Mouse (Mus musculus): ENCODE results near the gene Cdc42ep5. TPM values are rescaled to one million over a fixed set of nuclear protein-coding genes. Genes with fewer than 3 reads are reported as not detected.
A peak's percentile ranks its signal among the peaks of the same experiment; 100 is the strongest.

Cdc42ep5 gene
- total and polyA plus RNA-seq, 2 experiments from 2014 or later = 4.0 to 6.7 TPM

DNA sequence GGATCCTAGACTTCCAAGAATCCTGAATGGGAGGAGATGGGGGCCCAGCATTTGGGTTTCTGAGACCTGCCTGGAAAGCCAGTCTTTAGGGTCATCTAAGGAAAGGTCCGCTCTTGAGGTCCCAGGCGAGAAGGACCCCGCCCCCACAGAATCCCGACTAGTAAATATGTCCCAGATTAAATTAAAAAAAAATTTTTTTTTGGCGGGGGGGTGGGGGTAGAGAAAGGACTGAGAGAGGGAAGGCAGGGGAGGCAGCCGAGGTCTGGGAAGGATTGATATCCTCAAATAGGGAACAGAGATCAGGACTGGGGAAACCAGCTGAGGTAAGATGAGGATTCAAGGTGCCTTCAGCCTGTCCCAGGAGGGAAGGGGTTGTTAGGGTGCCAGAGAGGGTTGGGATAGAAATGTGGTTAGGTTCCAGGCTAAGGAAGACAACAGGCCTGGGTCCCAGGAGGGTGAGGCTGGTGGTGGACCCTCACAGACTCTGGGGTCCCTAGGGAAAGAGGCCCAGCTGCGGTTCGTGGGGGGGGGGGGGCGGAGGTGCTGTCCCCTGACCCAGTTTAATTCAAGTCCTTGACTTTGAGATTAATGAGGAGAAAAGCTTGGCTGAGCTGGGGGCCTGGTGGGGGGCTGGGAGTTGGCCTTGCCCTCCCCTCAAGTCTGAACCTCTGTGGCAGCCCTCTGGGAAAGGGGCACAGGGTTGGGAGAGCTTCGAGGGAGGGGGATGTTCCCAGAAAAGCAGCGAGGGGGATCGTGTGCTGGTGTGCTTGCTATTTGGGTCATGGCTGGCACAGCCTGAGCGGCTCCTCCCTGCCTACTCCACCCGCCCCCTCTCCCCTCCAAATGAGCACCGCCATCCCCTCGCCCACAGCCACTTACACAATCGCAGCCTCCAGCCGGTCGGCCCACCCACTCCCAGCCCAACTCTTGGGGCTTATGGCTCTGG, 44.4 kb downstream of the Cdc42ep5 start:
- Histone ChIP-seq H3K4me2 (ENCODE audit: low read depth) (peak overlapping the region; percentile 58), H3K27ac (ENCODE audit: low read depth, low read length) (peak overlapping the region; percentile 52), H3K4me3 (ENCODE audit: low read depth, low read length) (peak overlapping the region; percentile 57), H3K4me1 (ENCODE audit: insufficient read depth) (peaks cover 15% of the 10 kb centered on the region), H3K36me3 (ENCODE audit: insufficient read depth) (no peaks in the 10 kb centered on the region), H3K9ac (peak overlapping the region; percentile 80), H3K9me3 (ENCODE audit: low read length) (no peaks in the 10 kb centered on the region), H3K27me3 (ENCODE audit: insufficient read depth, low read length) (no peaks in the 10 kb centered on the region)
- DNase-seq = peak; percentile 57
- ATAC-seq = 0 out of 2 replicates have a peak, but pooled peaks have one; percentile 0
- 6% methylated on average over 19 of the region's 19 CpGs for WGBS
- TF ChIP-seq CTCF (IDR thresholded peaks at IDR 0.05; ENCODE audit: low read depth) = no peak

DNA sequence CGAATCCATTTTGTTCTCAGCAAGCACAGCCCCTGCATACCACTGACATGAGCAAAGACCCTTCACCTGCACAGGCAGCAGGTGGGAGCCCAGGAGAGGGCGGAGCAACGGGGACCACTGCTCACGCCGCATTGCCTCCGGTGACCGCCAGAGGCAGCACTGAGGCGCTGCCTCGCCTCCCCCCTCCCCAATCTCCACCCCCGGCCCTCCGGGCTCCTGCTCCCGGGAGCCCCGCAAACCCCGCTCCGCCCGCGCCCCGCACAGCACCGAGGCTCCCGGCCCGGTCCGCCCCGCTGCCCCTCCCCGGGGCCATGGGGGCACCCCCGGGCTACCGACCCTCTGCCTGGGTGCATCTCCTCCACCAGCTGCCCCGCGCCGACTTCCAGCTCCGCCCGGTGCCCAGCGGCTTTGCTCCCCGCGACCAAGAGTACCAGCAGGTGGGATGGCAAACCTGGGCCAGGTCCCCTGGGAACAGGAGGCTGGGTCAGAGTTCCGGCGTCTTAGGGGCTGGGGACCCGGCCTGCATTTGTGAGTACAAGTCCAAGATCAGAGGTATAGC, 45.2 kb downstream of the Cdc42ep5 start, which contains the start of gene Ttyh1:
TSS of gene Ttyh1 (plus strand) at position 65 of the 559 bp plus-strand sequence.
- 4% methylated on average over 35 of the region's 37 CpGs for WGBS
- peak; percentile 92 for TF ChIP-seq CTCF (IDR thresholded peaks at IDR 0.05; ENCODE audit: low read depth)

DNA sequence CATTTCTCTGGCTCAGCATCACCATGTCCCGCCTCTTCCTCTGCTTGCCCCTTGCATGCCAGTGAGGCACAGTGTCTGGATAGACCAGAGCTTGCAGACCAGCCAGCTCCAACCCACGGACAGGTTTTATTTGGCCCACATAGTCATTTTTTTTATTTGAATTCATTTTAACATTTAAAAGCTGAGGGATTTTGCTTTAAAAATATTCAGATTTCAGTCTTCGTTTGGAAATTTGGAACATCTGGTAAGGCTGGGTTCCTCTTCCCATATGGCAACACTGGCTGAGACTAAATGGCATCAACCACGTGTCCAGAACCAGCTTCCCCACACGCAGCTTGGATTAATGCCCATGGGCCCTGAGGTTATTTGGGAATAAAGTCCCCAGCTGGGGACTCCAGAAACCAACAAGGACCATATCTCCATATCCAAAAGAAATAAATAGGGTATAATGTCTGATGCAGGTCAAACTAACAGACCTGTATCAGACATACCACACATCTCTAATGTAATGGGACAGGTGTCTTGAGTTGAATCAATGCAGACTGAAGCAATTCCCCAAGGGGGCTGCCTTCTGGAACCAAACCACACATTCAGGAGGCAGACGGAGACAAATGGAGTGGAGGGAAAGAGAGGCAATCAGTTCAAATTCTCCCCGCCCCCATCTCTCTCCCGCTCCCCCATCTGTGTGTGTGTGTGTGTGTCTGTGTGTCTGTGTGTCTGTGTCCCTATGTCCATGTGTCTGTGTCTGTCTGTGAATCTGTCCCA, 47.4 kb downstream of the Cdc42ep5 start:
- Histone ChIP-seq H3K27me3 (ENCODE audit: insufficient read depth, low read length) (no peaks in the 10 kb centered on the region), H3K9ac (no peak overlapping the region), H3K27ac (ENCODE audit: low read depth, low read length) (no peak overlapping the region), H3K9me3 (ENCODE audit: low read length) (no peaks in the 10 kb centered on the region), H3K4me3 (ENCODE audit: low read depth, low read length) (no peak overlapping the region), H3K36me3 (ENCODE audit: insufficient read depth) (no peaks in the 10 kb centered on the region), H3K4me1 (ENCODE audit: insufficient read depth) (no peaks in the 10 kb centered on the region), H3K4me2 (ENCODE audit: low read depth) (no peak overlapping the region)
- no peak for TF ChIP-seq CTCF (IDR thresholded peaks at IDR 0.05; ENCODE audit: low read depth)
- 54% methylated on average over 8 of the region's 8 CpGs for WGBS
- no peak for DNase-seq
- no peak for ATAC-seq

More for the DNA sequence above, 45.2 kb downstream of the Cdc42ep5 start, which contains the start of gene Ttyh1:
- peak within 1 kb of the TSS; percentile 58 for H3K4me2 ChIP-seq (ENCODE audit: low read depth)
- no peaks in the 10 kb centered on the region for H3K36me3 ChIP-seq (ENCODE audit: insufficient read depth)
- H3K9ac ChIP-seq = peak within 1 kb of the TSS; percentile 80
- DNase-seq (peak; percentile 83), ATAC-seq (peak; percentile 20; the same call in 1 of the 2 replicates)
- peaks cover 10% of the 10 kb centered on the region for H3K4me1 ChIP-seq (ENCODE audit: insufficient read depth)
- H3K27me3 ChIP-seq (ENCODE audit: insufficient read depth, low read length) = no peaks in the 10 kb centered on the region
- peak within 1 kb of the TSS; percentile 57 for H3K4me3 ChIP-seq (ENCODE audit: low read depth, low read length)
- no peaks in the 10 kb centered on the region for H3K9me3 ChIP-seq (ENCODE audit: low read length)
- peak within 1 kb of the TSS; percentile 52 for H3K27ac ChIP-seq (ENCODE audit: low read depth, low read length)

DNA sequence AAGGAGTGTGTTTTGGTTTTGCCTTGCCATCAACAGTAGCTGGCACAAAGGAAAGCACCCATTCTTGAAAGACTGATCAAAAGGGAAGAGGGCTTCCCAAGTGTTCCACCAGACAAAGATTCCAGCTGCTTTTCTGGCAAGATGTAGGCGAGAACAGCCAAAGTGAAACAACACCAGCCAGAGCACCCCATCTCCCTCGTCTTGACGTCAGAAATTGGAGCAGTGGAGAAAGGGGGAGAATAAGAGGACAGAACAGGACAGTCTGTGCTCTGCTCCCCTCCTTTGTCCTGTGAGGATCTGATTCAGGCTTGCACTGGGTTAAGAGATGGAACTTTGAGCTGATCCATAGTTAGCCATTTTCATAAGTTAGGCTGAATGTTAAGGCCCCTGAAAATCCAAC, 52.9 kb downstream of the Cdc42ep5 start:
- Histone ChIP-seq H3K4me2 (ENCODE audit: low read depth) (no peak overlapping the region), H3K4me1 (ENCODE audit: insufficient read depth) (no peaks in the 10 kb centered on the region), H3K4me3 (ENCODE audit: low read depth, low read length) (no peak overlapping the region), H3K27me3 (ENCODE audit: insufficient read depth, low read length) (no peaks in the 10 kb centered on the region), H3K27ac (ENCODE audit: low read depth, low read length) (no peak overlapping the region), H3K9ac (no peak overlapping the region), H3K9me3 (ENCODE audit: low read length) (no peaks in the 10 kb centered on the region), H3K36me3 (ENCODE audit: insufficient read depth) (no peaks in the 10 kb centered on the region)
- no peak for TF ChIP-seq CTCF (IDR thresholded peaks at IDR 0.05; ENCODE audit: low read depth)
- ATAC-seq (peak; percentile 47; the same call in 1 of the 2 replicates), DNase-seq (no peak)
- WGBS = 18% methylated on average over 3 of the region's 3 CpGs

DNA sequence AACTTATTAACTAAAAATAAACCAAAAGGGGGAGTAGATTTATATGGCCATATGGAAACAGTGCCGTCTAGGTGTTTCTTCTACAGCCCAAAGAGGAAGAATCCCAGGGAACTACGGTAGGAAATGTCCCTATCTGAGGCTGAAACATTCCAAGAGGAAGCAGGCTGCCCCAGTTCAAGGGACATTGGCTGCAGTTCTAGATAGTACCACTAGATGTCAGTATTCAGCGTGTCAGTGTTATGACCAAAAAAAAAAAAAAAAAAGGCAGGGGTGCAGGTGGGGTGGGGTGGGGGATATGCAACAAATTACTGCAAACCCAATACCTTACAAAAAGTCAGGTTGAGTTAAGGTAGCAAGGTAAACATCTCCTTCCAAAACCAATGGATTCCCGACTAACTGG, 61.2 kb downstream of the Cdc42ep5 start:
- peak; percentile 70 for DNase-seq
- 14% methylated on average over 4 of the region's 4 CpGs for WGBS

More for the DNA sequence above, 61.2 kb downstream of the Cdc42ep5 start:
- H3K27me3 ChIP-seq (ENCODE audit: insufficient read depth, low read length) = no peaks in the 10 kb centered on the region
- no peak for ATAC-seq
- H3K4me1 ChIP-seq (ENCODE audit: insufficient read depth) = no peaks in the 10 kb centered on the region
- no peaks in the 10 kb centered on the region for H3K9me3 ChIP-seq (ENCODE audit: low read length)
- TF ChIP-seq CTCF (IDR thresholded peaks at IDR 0.05; ENCODE audit: low read depth) = peak; percentile 84
- H3K9ac ChIP-seq = no peak overlapping the region
- H3K36me3 ChIP-seq (ENCODE audit: insufficient read depth) = no peaks in the 10 kb centered on the region
- H3K4me2 ChIP-seq (ENCODE audit: low read depth) = no peak overlapping the region
- no peak overlapping the region for H3K4me3 ChIP-seq (ENCODE audit: low read depth, low read length)
- H3K27ac ChIP-seq (ENCODE audit: low read depth, low read length) = no peak overlapping the region

Other genes with a start within 250 kb of the Cdc42ep5 start
- 0.43 TPM in 1 of 2 replicates, not detected in the other for gene Lilra6, start 249.4 kb downstream of the Cdc42ep5 start, total RNA-seq (2014; rRNA removed)
- not detected in 2 replicates for gene Lilra6, start 249.4 kb downstream of the Cdc42ep5 start, polyA plus RNA-seq (2015; fragmentation: Nextera tagmentation; extraction: Ambion mirVana)
- gene Lair1, start 101.7 kb downstream of the Cdc42ep5 start, total RNA-seq (2014; rRNA removed) = 2.0 and 3.2 TPM in 2 replicates
- gene Lair1, start 101.7 kb downstream of the Cdc42ep5 start, polyA plus RNA-seq (2015; fragmentation: Nextera tagmentation; extraction: Ambion mirVana) = 1.3 and 2.2 TPM in 2 replicates
- 180 and 204 TPM in 2 replicates for gene Ttyh1, start 45.5 kb downstream of the Cdc42ep5 start, total RNA-seq (2014; rRNA removed)
- gene Ttyh1, start 45.5 kb downstream of the Cdc42ep5 start, polyA plus RNA-seq (2015; fragmentation: Nextera tagmentation; extraction: Ambion mirVana) = 90.0 and 160 TPM in 2 replicates
- 124 and 174 TPM in 2 replicates for gene Leng8, start 27.8 kb downstream of the Cdc42ep5 start, total RNA-seq (2014; rRNA removed)
- 20.5 and 35.8 TPM in 2 replicates for gene Leng8, start 27.8 kb downstream of the Cdc42ep5 start, polyA plus RNA-seq (2015; fragmentation: Nextera tagmentation; extraction: Ambion mirVana)
- 5.1 and 5.5 TPM in 2 replicates for gene Leng9, start 14.5 kb downstream of the Cdc42ep5 start, total RNA-seq (2014; rRNA removed)
- gene Leng9, start 14.5 kb downstream of the Cdc42ep5 start, polyA plus RNA-seq (2015; fragmentation: Nextera tagmentation; extraction: Ambion mirVana) = 4.4 and 4.8 TPM in 2 replicates
- gene Lilra5, start 72.9 kb upstream of the Cdc42ep5 start, total RNA-seq (2014; rRNA removed) = 0.15 and 0.24 TPM in 2 replicates
- gene Lilra5, start 72.9 kb upstream of the Cdc42ep5 start, polyA plus RNA-seq (2015; fragmentation: Nextera tagmentation; extraction: Ambion mirVana) = 0.15 TPM in 1 of 2 replicates, not detected in the other
- gene Ncr1, start 172.9 kb upstream of the Cdc42ep5 start, total RNA-seq (2014; rRNA removed) = not detected in 2 replicates
- gene Ncr1, start 172.9 kb upstream of the Cdc42ep5 start, polyA plus RNA-seq (2015; fragmentation: Nextera tagmentation; extraction: Ambion mirVana) = not detected in 2 replicates
- gene Gp6, start 232.9 kb upstream of the Cdc42ep5 start, total RNA-seq (2014; rRNA removed) = not detected in 2 replicates
- not detected in 2 replicates for gene Gp6, start 232.9 kb upstream of the Cdc42ep5 start, polyA plus RNA-seq (2015; fragmentation: Nextera tagmentation; extraction: Ambion mirVana)

Measured in forebrain, postnatal 0 days (tissue).